Mouse (Mus musculus) kidney, postnatal 25 days (tissue): ENCODE data around the gene Tnfrsf9.
"Not testable (repeated sequence)": the region's sequence is repeated elsewhere in the genome, so short reads cannot be mapped to it uniquely, and the experiment has no call there.

Experiments used
- DNase-seq, 2 experiments: peaks; one replicate each; pipeline ENCODE4 v3.0.0; 2021; ENCODE audit warnings: mixed read lengths in 2 of 2

Tnfrsf9 gene

GRCm38 (mm10) chr4:150914290-150914733 is at the start of gene Tnfrsf9, which contains the start of gene Park7:
Tnfrsf9 (plus strand) TSS chr4:150914562.
Park7 (minus strand) TSS chr4:150914437.
- peak; percentile 98 to 100 for DNase-seq

DNA sequence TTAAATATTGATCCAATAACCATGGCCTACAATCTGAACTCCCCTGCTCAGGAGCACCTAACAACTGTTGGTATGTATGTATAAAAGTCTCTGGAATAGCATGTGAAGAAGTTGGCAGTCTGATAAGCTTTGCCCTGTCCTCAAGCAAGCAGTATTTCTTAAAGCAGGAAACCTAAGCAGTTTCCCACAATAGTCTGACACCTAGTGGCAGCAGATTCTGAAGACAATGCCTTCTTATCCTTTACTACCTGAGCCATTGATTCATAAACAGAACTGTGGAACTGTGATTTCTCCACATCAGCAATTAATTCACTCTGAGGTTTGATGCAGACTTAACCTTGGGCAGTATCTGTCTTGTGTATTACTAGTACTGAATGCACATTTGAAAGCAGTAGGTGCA is 49.0 kb upstream of the Tnfrsf9 start:
- DNase-seq = peak in 1 of 2 experiments; percentile 35

GRCm38 (mm10) chr4:150866069-150866468 is 48.3 kb upstream of the Tnfrsf9 start:
- peak in 1 of 2 experiments; percentile 54 for DNase-seq

GRCm38 (mm10) chr4:150866494-150866893 is 47.9 kb upstream of the Tnfrsf9 start:
- DNase-seq = no peak

DNA sequence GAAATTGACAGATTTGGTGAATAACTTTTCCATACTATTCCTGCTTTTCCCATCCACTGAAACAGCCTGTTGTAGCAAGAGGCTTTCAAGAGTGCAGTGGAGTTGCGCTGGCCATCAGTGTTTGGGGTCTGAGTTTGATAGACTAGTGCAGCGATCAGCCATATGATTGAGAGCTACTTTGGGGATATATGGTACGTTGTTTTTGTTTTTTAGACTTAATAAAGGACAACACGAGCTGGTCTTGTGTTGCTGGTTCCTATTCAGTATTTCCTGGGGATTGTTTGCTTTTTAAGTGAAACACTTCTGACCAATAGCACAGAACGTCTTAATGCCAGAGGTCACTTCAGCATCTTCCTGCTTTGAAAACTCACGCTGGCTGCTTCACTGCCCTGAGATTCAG is 46.2 kb upstream of the Tnfrsf9 start:
- no peak for DNase-seq

GRCm38 (mm10) chr4:150868859-150869258 is 45.5 kb upstream of the Tnfrsf9 start:
- DNase-seq = no peak

DNA sequence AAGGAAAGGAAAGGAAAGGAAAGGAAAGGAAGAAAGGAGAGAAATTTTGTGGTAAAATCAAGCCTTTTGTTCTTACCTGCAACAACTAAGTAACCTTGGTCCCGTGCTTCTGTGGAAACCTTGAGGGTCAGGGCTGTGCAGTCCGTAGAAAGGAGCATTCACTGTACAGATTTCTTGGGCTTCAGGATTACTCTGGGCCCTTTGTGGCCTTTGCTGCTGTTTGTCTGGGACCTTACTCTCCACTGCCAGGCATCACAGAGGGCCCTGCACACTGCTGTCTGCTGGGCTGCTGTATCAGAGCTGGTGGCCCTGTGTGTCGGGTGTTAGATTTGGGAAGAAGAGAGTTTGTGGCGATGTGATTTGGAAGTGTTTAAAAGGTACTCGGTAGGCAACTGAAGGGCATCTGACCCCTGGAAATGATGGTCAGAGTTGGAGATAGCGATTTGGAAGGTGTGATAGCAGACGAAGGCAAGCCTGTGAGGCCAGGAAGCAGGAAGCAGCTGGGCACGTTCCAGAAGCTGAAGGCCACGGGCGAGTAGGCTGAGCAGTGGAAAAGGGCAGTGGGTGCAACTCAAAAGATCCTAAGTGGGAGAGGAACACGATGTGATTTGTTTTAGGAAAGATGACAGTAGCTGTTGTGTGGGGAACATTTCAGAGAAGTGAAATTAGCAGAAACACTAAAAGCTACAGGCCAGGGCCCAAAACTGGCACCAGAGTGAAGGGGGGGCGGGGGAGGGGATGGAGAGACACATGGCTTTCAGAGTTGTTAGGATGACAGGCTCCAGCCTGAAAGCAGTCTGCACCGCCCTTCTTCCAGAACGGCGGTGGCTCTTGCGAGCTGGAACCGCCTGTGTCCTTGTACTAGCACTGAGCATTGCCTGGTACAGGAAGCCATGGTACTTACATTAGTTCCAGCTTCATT is 44.8 kb upstream of the Tnfrsf9 start:
- DNase-seq = peak; percentile 48 to 79

GRCm38 (mm10) chr4:150870963-150871391 is 43.4 kb upstream of the Tnfrsf9 start:
- peak in 1 of 2 experiments; percentile 61 for DNase-seq

DNA sequence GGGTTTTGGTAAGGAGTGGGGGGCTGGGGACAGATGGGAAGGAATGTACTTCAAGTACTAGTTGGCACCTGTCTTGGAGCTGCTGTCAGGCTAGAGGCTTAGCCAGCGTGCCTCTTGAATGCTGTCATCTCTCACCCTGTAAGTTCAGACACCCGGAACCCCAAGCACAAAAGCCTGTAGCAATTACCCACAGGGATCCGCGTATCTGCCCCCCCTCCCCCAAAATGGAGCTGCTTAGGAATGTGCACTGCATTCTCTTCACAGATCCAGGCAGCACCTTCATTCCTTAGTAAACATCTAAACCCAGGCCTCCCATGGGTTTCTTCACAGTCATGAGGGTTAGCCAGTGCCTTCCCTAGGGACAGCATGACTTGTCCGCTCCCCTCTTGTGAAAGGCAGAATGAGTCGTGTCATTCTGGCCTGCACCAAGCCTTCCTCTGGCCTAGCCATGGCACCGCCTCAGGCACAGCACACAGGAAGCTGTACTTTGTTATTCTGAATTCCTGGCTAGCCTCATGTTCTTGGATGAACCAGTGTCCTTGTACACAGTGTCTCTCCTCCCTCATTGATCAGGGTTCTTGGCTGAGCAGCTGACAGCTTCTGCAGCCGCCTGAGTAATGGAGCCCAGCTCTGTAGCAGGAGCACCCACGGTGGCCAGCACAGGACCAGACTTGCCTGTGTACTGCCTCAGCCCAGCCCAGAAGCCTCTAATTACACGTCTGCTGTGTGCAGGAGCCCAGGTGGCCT is 42.8 kb upstream of the Tnfrsf9 start:
- peak; percentile 50 to 88 for DNase-seq

- DNase-seq = peak; percentile 46 to 85
Observed at GRCm38 (mm10) chr4:150872139-150872651, 42.2 kb upstream of the Tnfrsf9 start.

DNA sequence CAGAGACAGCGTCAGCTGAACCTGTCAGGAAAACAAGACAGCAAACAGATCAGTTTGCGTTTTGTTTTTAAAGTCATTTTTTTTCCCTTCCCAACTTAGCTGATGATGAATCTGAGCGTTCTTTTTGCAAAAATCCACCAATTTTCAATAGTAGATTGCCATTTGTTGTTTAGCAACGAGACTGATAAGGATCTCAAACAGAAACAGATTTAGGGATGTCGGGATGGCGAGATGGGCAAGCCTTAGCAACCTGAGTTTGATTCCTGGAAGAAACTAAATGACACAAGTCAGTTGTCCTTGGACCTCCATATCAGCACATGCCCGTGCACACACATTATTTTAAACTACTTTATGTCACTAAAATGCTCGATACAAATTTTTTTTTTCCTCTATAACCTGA is 41.7 kb upstream of the Tnfrsf9 start:
- DNase-seq = no peak

DNA sequence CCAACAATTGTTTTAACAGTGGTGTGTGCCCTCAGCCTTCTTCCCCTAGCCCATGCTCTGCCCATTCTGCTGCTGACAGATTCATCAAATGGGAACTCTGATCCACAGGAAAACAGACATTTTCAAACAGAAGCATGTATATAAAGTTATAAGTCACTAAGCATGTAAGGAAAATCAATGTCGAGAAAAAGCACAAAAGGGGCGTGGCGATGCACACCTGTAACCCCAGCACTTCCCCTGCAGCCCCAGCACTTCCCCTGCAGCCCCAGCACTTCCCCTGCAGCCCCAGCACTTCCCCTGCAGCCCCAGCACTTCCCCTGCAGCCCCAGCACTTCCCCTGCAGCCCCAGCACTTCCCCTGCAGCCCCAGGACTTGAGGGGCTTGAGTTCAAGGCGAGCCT is 39.9 kb upstream of the Tnfrsf9 start:
- not testable (repeated sequence) for DNase-seq

GRCm38 (mm10) chr4:150875393-150875792 is 39.0 kb upstream of the Tnfrsf9 start:
- no peak for DNase-seq

DNA sequence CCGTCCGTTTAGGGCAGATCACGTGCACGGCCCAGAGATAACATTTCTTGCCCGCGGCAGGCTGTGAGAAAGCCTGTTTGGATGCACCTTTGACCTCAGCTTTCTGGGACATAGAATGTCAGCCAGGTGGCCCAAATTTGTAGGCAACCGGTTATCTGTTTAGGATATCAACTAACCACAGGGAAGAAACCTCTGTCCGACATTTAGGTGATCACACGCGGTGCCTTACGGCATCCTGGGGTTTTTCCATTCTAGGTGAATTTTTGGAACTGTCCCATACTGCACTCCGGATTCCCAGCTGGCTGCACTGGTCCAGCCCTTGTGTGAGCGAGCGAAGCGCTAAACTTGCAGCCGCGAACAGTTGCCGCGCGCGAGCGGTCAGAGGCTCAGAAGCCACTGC is 34.7 kb upstream of the Tnfrsf9 start:
- no peak for DNase-seq

DNA sequence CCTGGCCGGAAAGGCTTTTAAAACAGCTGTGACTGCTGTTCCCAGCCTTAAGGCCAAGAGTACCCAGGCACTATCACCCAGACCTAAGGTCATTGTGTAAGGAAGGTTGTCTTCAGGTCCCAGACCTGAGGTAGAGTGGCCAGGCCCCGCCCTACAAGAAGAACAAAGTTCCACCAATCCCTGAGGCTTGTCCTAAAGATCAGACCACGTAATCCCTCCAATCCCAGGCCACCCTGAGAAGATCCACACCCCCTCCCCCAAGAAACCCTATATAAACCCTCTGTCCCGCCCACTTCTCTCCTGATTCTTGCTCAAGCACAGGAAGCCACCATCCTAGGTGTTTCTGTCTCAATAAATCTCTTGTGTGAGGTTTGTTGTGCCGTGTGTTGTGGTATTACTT is 34.0 kb upstream of the Tnfrsf9 start:
- no peak for DNase-seq

- no peak for DNase-seq
Observed at GRCm38 (mm10) chr4:150882632-150883031, 31.7 kb upstream of the Tnfrsf9 start.

GRCm38 (mm10) chr4:150887903-150888302 is 26.5 kb upstream of the Tnfrsf9 start:
- DNase-seq = no peak

- DNase-seq = no peak
Observed at GRCm38 (mm10) chr4:150888492-150888891, 25.9 kb upstream of the Tnfrsf9 start.

DNA sequence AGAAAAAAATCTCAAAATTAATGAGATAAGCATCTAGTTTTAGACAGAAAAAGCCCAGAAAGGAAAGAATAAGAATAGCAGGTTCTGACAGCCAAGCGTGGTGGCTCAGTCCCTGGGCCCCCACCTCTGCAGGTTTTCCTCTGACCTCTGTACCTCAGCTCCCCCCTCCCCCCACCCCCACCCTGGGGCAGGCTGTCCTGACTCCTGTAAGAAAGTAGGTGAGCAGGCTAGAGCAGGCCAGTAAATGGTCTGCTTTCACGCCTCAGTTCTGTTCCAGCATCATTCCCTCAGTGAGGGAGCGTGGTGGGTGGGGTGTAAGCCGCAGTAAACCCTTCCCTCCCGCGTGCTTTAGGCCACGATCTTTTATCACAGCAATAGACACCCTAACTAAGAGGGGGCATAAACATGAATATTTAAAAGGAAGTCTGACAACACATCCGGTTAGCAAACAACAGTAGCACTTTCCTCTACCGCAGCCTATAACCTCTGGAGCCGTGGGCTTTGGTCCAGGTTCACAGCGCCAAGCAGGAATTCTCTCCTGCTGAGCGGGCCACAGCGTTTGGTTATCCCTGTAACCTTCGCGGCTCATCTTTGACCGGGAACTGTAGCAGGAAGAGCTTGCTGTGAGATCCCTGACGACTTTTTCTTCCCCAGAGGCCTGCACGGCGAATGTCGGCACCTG is 24.9 kb upstream of the Tnfrsf9 start:
- DNase-seq = peak; percentile 50 to 59

- peak in 1 of 2 experiments; percentile 57 for DNase-seq
Observed at GRCm38 (mm10) chr4:150889955-150890315, 24.4 kb upstream of the Tnfrsf9 start.

GRCm38 (mm10) chr4:150891308-150891707 is 23.1 kb upstream of the Tnfrsf9 start:
- no peak for DNase-seq

- peak; percentile 57 to 78 for DNase-seq
Observed at GRCm38 (mm10) chr4:150894718-150895501, 19.5 kb upstream of the Tnfrsf9 start.
